Mouse (Mus musculus) spleen, adult 2 months (tissue): Measurements from ENCODE around the gene Mroh8.

Experiments used
- CTCF ChIP-seq: fragments of 200-500 bp; IDR thresholded peaks from 2 replicates; pipeline ENCODE4 v1.5.1; 2011; ENCODE audit warnings: mild to moderate bottlenecking, inconsistent platforms; ENCODE audit not compliant: insufficient read depth, insufficient read length, insufficient replicate concordance; ENCODE audit errors: extremely low read depth
- POLR2A ChIP-seq: fragments of 200-500 bp; IDR thresholded peaks from 2 replicates; pipeline ENCODE4 v1.6.1; 2011; ENCODE audit warnings: low read depth, low read length, inconsistent platforms

GRCm38 (mm10) chr2:157190651-157191050 lies 88.7 kb downstream of the Mroh8 start:
- TF ChIP-seq CTCF (no peak), POLR2A (no peak)
